Mouse (Mus musculus) left cerebral cortex, adult 18-20 months (tissue): ENCODE measurements at regions not wholly inside any gene's neighbourhood (a gene's known extent, or its start where the extent isn't known, plus 50 kb on each side); places are given as distances from the start of the nearest gene placed in this dataset.

Source experiments
- DNase-seq, 2 experiments: peaks; one replicate each; pipeline ENCODE4 v3.0.0; 2021 to 2022; ENCODE audit warnings: low spot score in 2 of 2, mixed read lengths in 1 of 2

GRCm38 (mm10) chr14:58505841-58506240 lies 435.5 kb downstream of the Fgf9 start:
- no peak for DNase-seq

DNA sequence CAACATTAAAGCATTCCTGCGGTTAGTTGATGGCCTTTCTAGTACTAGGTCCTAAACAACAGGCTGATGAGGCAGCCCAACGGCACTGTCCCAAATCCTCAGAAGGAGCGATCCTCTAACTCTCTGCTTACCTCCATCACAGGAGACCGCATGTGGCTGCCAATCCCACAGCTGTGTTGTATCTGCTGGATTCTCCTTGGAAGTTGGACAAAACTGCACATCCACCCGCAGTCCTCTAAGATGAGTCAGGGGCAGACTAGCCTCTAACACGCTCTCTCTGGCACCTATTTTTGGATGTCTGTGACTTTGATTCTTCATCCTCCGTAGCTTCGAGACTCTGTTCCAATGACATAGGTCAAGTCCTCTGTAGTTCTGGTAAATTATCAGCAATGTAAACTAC lies 432.5 kb downstream of the Fgf9 start:
- DNase-seq = no peak

- no peak for DNase-seq
These were observed 429.7 kb downstream of the Fgf9 start for GRCm38 (mm10) chr14:58500014-58500413.

- DNase-seq = no peak
These were observed 429.2 kb downstream of the Fgf9 start for GRCm38 (mm10) chr14:58499501-58499900.

DNA sequence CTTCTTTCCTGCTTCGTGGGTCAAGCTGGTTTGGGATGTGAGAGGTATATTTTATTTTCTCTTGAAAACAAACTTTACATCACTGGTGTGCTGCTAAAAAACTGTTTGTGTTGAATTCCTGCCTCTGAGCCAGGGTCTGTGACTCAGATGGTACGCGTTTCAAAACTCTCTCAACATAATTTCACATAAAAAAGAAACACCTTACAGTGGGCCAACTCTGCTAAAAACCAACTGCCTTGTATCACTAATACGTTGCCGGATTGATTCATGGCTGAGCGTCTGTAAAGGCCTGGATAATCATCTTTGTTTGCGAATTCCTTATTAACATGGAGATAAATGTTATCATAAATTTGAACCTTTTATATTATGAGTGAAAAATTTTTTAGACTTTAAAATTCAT lies 428.7 kb downstream of the Fgf9 start:
- no peak for DNase-seq

GRCm38 (mm10) chr14:58496902-58497301 lies 426.6 kb downstream of the Fgf9 start:
- DNase-seq = no peak

DNA sequence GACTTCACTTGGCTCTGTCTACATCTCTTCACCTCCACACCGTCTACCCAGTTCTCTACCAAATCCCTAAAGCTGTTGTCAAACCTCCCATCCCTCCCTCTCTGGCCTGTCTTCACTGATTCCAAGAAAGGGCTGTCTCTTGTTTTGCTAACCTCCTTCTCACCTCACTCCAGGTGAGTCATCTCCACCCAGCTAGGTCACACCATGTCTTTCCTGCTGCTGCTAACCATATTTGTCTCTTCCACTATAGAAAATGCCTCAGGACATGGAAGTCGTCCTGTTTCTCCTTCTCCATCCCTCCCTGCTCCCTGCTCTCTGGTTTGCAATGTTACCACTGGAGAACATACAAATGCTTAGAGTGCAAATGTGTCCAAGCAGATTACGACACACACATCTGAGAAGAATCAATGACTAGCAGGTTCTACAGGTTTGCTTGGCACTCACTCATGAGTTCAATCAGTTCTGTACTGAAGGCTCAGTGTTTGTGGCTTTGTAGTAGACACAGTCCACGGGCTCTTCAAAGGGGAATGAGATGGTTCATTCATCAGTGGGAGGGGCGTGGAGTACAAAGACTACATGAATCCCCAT lies 424.1 kb downstream of the Fgf9 start:
- no peak for DNase-seq

- DNase-seq = no peak
These were observed 421.8 kb downstream of the Fgf9 start for GRCm38 (mm10) chr14:58492118-58492517.

DNA sequence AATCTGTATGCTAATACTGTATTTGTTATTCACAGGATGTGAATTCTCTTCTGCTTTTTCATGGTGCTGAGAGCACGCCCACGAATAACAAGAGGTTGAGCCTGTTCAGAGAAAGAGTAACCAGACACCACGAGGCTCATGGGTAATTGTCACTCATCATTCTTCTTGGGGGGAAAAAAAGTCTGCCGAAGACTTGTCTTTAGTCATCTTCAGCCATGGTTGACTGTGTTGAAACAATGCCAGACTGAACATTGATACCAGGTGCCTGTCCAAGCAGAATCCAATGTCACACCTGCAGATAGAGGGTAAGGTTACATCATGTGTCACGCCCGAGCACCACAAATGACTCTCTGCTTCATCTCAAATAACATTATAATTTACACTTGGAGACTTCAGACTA lies 418.5 kb downstream of the Fgf9 start:
- no peak for DNase-seq

GRCm38 (mm10) chr14:58487836-58488235 lies 417.5 kb downstream of the Fgf9 start:
- DNase-seq = no peak

GRCm38 (mm10) chr14:58480454-58480853 lies 410.1 kb downstream of the Fgf9 start:
- DNase-seq = no peak

- no peak for DNase-seq
These were observed 400.3 kb downstream of the Fgf9 start for GRCm38 (mm10) chr14:58470678-58471077.

- no peak for DNase-seq
These were observed 398.1 kb downstream of the Fgf9 start for GRCm38 (mm10) chr14:58468451-58468850.

GRCm38 (mm10) chr14:58467856-58468255 lies 397.5 kb downstream of the Fgf9 start:
- DNase-seq = no peak

GRCm38 (mm10) chr14:58446776-58447354 lies 376.5 kb downstream of the Fgf9 start:
- no peak for DNase-seq

- DNase-seq = no peak
These were observed 374.1 kb downstream of the Fgf9 start for GRCm38 (mm10) chr14:58444496-58444895.

DNA sequence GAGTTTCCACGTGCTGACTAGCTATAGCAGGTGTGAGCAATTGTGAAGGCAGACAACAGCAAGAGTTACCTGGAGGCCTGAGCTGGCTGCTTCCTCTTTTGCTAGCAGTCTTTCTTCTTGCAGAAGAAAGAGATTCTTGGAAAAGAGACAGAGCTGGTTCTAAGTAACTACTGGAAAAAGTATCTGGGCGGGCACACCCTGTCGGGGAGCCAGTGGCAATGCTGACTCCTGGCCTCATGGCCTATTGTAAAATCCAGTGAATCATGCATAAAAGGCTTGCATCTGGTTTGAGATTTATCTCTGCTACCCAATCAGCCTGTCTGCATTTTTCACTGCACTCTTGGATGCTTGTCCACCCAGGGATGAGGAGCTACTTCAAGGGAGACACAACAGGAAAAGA lies 372.2 kb downstream of the Fgf9 start:
- DNase-seq = no peak

DNA sequence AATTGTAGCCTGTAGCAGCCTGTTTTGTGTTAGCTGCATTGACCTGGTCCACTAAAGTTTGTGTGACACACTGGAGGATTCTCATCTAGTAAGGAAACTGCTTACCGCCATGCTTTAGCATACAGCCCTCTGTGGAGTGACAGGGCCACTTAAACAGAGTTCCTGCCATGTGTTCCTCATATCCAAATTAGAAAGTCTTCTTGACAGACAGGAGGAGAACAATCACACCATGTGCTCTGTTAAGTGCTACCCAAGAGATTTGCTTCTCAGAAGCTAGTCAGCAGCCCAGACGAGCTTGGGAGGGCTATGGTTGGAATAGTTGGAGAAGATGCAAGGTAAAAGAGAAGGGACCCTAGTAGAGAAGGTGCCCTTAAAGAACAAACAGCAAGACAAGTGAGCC lies 369.6 kb downstream of the Fgf9 start:
- DNase-seq = no peak

DNA sequence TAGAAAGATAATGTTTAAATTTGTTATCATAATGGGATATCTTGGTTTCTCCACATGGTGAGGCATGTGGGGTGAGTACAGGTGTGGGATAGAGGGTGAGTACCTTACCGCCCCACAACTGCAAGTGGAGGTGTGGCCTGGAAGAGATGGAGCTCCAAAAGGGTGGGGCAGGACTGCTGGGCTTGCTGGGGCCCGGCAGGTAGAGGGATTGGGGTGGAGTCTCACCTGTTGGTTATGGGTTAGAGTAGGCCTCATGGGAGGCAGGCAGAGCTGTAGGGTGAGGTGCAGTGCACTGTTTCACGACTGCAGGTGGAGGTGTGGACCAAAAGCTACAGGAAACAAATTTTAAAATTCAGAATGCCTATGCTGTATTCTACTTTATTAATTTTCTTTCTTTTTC lies 365.7 kb downstream of the Fgf9 start:
- no peak for DNase-seq

DNA sequence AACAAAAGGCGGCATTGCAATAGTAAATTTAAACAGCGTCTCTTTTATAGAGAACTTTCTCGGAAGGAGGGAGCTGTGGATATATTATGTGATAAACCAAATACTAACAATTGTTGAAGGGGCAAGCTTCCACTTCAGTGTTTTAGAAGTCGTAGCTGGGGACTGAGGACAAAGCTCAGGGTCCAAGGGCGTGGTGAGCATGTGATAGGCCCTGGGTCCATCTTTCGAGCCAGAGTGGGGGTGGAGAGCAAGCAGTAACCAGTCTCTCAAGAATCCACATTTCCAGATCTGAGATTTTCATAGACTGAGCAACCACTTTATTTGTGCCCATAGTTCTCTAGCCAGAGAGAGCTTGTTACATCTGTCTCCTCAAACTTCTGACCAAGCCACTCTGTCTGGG lies 356.1 kb downstream of the Fgf9 start:
- no peak for DNase-seq

DNA sequence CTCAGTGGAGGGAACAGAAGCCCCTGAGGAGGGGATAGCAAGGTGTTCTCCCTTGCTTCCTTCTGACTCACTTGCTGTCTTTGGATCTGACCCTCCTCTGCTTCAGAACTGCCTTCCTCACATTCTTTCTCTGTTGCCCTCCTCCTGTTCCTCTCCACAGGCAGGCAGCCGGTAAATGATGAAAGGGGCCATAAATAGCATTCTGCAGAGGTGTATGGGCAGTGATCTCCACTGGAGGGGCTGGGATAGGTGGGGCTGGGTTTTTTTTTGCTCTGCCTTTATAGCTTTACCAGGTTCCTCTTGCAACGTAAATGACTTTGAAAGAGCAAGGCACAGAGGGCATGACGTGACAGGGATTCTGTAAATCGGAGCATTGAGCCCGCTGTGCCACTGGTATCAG lies 351.6 kb downstream of the Fgf9 start:
- DNase-seq = no peak

- no peak for DNase-seq
These were observed 347.2 kb downstream of the Fgf9 start for GRCm38 (mm10) chr14:58417545-58417944.

DNA sequence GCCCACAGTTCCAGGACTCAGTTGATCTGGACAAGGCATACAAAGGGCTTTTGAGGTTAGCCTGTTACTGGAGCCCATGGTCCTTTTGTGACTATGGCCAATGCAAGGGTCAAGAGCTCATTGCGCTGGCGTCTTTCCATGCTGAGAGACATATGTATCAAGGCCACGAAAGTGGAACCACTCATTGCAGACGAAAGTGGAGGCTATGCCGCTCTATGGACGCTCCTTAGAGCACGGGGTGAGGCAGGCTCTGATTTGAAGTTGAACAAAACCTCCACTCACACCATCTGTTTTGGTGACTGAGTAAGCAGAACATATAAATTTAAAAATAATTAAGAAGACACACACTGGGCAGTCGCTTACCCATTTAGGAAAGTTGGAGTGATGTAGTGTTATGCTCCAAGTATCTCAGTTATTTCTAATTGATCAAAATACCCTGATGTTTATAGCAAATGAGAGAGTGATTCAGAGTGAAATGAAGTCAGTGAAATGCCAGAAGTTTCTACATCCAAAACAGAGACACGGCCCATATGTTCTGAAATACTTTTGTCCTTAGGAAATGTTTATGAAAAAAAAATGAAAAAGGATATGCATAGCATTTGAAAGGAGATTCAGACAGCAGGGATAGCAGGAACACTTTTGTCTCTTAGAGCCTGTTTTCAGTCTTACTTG lies 321.8 kb downstream of the Fgf9 start:
- no peak for DNase-seq
